Mouse (Mus musculus) bone marrow, adult 2 months (tissue): ENCODE measurements around the gene Aars.

Experiments
- CTCF ChIP-seq: fragments of 200-500 bp; IDR thresholded peaks from 2 replicates; pipeline ENCODE4 v1.5.1; 2011; ENCODE audit warnings: low read length, control low read depth; ENCODE audit not compliant: control insufficient read depth, insufficient read depth
- POLR2A ChIP-seq: fragments of 200-500 bp; IDR thresholded peaks from 2 replicates; pipeline ENCODE4 v1.6.1; 2011; ENCODE audit warnings: low read depth, mild to moderate bottlenecking, control low read depth, low read length, borderline replicate concordance; ENCODE audit not compliant: control insufficient read depth

DNA sequence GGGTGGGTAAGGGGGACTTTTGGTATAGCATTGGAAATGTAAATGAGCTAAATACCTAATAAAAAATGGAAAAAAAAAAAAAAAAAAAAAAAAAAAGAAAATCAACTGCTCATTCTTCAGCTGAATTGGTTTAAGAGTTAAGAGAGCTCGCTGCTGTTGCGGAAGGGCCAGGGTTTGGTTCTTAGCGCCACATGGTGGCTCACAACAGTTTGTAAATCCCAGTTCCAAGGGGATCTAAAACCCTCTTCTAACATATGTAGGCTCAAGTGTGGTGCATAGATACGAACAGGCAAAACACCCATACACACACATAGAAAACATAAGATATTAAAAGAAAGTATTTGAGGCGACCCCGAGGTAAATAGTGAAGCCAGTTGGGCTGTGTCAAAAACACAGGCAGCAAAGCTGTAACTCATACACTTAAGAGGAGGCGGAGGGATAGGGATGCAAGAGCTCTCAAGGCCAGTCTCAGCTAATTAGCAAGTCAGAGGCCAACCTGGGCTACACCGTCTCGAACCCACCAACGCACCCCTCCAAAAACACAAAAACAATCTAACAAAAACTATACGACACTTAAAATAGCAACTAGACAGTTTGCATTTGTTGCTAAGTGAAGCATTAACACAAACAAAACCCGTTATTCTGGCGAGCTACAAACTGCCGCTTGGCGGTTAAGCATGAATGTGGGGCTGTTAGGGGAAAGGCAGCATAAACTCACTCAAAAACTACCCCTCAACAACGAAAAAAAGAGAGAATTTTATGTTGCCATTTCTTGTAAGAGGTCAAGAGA is 36.1 kb upstream of the Aars start:
- no peak for TF ChIP-seq CTCF
- no peak for TF ChIP-seq POLR2A
